In the genomic region with DNA sequence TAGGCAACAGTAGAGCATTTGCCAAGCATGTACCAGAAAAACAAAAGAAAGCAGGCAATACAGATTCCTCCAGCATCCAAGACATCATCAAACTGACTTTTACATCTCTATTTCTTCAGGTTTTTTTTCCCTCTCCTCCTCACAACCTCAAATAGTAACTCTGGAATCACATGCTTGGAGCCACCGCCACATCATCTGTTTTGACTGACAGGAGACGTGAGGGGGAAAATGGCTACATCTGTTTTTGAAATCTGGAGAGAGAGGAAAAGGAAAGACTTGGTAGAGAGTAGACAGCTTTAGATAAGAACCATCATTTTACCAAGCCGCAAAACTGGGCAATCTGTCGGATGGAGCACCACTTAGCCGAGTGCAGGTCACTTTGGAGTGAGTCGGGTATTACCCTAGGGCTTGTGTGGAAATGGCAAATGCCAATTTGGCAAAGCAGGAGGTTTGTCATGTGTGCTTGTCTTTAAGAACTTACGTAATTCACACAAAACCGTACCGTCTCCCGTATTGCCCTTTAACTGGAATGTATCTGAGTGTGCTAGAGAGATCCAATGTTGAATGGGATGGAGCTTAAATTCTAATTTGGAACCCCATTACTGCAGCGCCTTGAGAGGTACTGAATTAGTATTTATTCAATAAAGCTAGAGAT, we compare ENCODE assay signal across 31 mouse cellular contexts.
"Had no signal": no experiment of that assay in that cellular context is flagged by ENCODE, and none has a peak within 500 bp of the region (broad histone marks: within the 10 kb centered on the region; RNA-seq: fewer than 3 reads in every experiment).

No protein-coding gene starts in this region.

- H3K36me3 ChIP-seq: limb, embryonic 15.5 days; liver, embryonic 13.5 days; liver, embryonic 15.5 days; lung, embryonic 15.5 days; midbrain, embryonic 13.5 days; midbrain, embryonic 15.5 days; neural tube, embryonic 12.5 days had no signal

- H3K27me3 ChIP-seq: limb, embryonic 12.5 days; limb, embryonic 13.5 days; limb, embryonic 15.5 days; liver, embryonic 13.5 days; liver, embryonic 15.5 days; lung, embryonic 15.5 days; megakaryocyte, embryonic 14.5 days; midbrain, embryonic 12.5 days; midbrain, embryonic 13.5 days; midbrain, embryonic 15.5 days; neural tube, embryonic 12.5 days had no signal

- H3K4me2 ChIP-seq: limb, embryonic 12.5 days; limb, embryonic 13.5 days; limb, embryonic 15.5 days; liver, embryonic 11.5 days; liver, embryonic 13.5 days; liver, embryonic 15.5 days; lung, embryonic 14.5 days; lung, embryonic 15.5 days; midbrain, embryonic 11.5 days; midbrain, embryonic 12.5 days; midbrain, embryonic 13.5 days; midbrain, embryonic 15.5 days; neural tube, embryonic 12.5 days had no signal

- H3K27ac ChIP-seq: limb, embryonic 10.5 days; limb, embryonic 12.5 days; limb, embryonic 13.5 days; limb, embryonic 15.5 days; liver, embryonic 13.5 days; liver, embryonic 14.5 days; liver, embryonic 15.5 days; lung, embryonic 15.5 days; macrophage; midbrain, embryonic 10.5 days; midbrain, embryonic 12.5 days; midbrain, embryonic 13.5 days; midbrain, embryonic 15.5 days; neural tube, embryonic 12.5 days had no signal

- H3K9ac ChIP-seq: limb, embryonic 12.5 days; limb, embryonic 13.5 days; limb, embryonic 15.5 days; liver, embryonic 13.5 days; liver, embryonic 14.5 days; liver, embryonic 15.5 days; liver, postnatal 0 days; lung, embryonic 14.5 days; lung, embryonic 15.5 days; midbrain, embryonic 12.5 days; midbrain, embryonic 13.5 days; midbrain, embryonic 15.5 days; neural tube, embryonic 12.5 days had no signal

- H3K4me3 ChIP-seq: limb, embryonic 10.5 days; limb, embryonic 12.5 days; limb, embryonic 13.5 days; limb, embryonic 15.5 days; liver, embryonic 13.5 days; liver, embryonic 15.5 days; lung, embryonic 15.5 days; megakaryocyte, embryonic 14.5 days; midbrain, embryonic 10.5 days; midbrain, embryonic 12.5 days; midbrain, embryonic 13.5 days; midbrain, embryonic 15.5 days; myocyte; neural tube, embryonic 12.5 days had no signal

- H3K4me1 ChIP-seq: limb, embryonic 10.5 days; limb, embryonic 12.5 days; limb, embryonic 13.5 days; limb, embryonic 15.5 days; liver, embryonic 13.5 days; liver, embryonic 15.5 days; lung, embryonic 15.5 days; megakaryocyte, embryonic 14.5 days; midbrain, embryonic 10.5 days; midbrain, embryonic 12.5 days; midbrain, embryonic 13.5 days; midbrain, embryonic 15.5 days; neural tube, embryonic 12.5 days had no signal

- H3K9me3 ChIP-seq: limb, embryonic 10.5 days; limb, embryonic 12.5 days; limb, embryonic 13.5 days; limb, embryonic 15.5 days; liver, embryonic 13.5 days; liver, embryonic 15.5 days; lung, embryonic 15.5 days; midbrain, embryonic 10.5 days; midbrain, embryonic 12.5 days; midbrain, embryonic 13.5 days; midbrain, embryonic 15.5 days; neural tube, embryonic 12.5 days had no signal

- DNase-seq: left cerebral cortex, postnatal 4 days; liver; liver, embryonic 13.5 days; liver, postnatal 0 days; lung, adult 18-20 months; lung, adult 2 months; lung, embryonic 14.5 days; lung, postnatal 10 days; lung, postnatal 14 days; lung, postnatal 36 days; lung, postnatal 4 days; midbrain, embryonic 14.5 days had no signal

- ATAC-seq: liver, postnatal 0 days; lung, postnatal 0 days; midbrain, embryonic 13.5 days; midbrain, embryonic 15.5 days; midbrain, embryonic 16.5 days had no signal
